Mouse (Mus musculus) CD8-positive naive resting alpha-beta T cell, adult 2 months (primary cell): ENCODE results near the gene Pigw.

Source experiments
- DNase-seq, 2 experiments: peaks; one replicate each; pipeline ENCODE4 v3.0.0; 2022; ENCODE audit warnings: low read depth in 2 of 2, low spot score in 2 of 2

Pigw gene

GRCm38 (mm10) chr11:84827492-84827891 is 52.6 kb downstream of the Pigw start:
- no peak for DNase-seq
